Mouse (Mus musculus): Measurements from ENCODE around the gene Cd80.
"Not testable (repeated sequence)": the region's sequence is repeated elsewhere in the genome, so short reads cannot be mapped to it uniquely, and the experiment has no call there.

Cd80 gene

DNA sequence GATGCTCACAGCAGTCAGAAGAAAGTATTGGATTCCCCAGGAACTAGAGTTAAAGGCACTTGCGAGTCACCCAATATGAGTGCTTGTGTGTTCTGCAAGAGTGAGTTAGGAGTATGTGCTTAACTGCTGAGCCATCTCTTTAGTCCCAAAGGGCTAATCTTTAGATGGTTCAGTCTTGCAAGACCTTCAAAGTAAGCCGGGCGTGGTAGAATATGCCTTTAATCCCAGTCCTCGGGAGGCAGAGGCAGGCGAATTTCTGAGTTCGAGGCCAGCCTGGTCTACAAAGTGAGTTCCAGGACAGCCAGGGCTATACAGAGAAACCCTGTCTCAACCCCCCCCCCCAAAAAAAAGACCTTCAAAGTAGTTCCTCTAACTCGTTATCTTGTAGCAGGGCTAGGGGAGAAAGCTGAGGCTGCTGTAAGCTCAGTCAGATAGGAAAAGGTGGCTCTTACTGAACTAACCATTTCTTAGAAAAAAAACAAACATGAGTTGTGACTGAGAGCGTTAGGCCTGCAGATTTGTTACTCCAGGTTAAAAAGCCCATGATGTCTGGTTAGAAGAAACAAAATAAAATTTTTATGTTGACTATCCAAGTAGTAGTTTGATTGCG, 19.4 kb downstream of the Cd80 start:
- no peak for DNase-seq

DNA sequence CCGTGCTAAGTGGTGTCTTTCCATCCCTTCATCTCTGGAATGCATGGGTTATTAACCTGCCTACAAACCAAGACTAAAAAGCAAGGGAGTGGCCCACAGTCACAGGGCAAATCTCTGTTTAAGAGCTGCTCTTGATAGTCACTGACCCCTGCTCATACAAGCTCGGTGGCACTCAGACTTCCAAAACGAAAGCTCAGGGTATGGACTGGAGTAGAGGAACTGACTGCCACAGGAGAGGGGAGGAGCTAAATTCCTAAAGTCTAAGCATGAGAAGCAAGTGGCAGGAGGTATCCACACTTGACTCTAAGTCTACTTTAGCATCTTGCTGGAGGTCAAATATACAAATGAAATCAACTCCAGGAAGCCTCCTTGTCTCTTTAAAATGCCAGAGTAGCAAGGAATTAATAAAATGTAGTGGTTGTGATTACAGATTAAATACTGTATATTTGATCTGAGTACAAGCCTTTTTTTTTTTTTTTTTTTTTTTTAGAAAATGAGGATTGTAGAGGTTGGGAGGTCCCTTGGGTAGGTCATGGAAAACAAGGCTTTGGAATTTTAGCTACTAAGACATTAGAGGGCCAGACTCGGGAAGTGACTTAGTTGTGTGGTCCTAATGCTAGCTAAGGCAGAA, 20.4 kb downstream of the Cd80 start:
- DNase-seq = no peak

DNA sequence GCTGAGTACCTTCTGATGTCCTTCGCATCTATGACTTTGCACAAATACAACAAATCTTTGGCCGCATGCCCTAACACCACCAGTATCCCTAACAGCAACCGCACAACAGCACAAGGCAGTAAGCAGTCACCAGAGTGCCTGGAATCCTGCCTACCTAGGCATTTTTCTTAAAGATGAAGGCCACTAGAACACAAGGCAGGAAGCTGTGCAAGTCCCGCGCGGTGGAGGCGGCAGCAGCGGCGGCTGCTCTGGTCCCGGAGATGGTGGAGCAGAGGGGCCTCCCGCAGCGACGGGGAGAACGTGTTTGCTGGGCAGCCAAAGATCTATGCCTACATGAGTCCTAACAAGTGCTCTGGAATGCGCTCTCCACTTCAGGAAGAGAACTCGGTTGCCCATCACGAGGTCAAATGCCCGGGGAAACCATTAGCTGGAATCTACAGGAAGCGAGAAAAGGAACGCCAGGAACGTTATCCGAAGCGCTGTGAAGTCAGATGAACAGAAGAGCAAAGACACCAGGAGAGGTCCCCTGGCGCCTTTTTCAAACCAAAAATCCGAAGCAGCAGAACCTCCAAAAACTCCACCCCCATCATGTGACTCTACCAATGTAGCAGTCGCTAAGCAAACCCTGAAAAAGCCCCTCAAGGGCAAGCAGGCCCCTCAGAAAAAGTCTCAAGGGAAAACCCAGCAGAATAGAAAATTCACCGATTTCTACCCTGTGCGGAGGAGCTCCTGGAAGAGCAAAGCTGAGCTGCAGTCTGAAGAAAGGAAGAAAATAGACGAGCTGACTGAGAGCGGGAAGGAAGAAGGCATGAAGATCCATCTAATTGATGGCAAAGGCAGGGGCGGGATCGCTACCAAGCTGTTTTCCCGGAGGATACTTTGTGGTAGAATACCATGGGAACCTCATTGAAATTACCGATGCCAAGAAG, 21.2 kb downstream of the Cd80 start:
- DNase-seq = peak; percentile 41 to 58

DNA sequence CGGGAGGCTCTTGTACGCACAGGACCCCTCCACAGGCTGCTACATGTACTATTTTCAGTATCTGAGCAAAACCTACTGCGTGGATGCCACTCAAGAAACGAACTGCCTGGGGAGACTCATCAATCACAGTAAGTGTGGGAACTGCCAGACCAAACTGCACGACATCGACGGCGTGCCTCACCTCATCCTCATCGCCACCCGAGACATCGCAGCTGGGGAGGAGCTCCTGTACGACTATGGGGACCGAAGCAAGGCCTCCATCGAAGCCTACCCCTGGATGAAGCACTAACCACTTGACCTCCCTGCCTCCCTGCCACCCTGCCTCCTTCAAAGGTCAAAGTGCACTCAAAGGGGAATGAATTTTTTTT, 21.9 kb downstream of the Cd80 start:
- not testable (repeated sequence) for DNase-seq

DNA sequence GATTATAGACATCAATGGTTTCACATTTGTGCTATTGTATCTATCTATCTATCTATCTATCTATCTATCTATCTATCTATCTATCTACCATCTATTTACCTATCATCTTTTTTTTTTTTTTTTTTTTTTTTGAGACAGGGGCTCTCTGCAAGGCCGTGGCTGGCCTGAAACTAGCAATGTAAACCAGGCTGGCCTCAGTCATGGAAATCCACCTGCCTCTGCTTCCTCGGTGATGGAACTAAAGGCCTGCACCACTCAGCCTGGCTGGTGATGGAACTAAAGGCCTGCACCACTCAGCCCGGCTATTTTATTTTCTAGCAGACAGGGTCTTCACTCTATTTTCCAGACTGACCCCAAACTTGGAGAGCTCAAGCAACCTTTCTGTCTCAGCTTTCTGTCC, 22.9 kb downstream of the Cd80 start:
- no peak for DNase-seq

DNA sequence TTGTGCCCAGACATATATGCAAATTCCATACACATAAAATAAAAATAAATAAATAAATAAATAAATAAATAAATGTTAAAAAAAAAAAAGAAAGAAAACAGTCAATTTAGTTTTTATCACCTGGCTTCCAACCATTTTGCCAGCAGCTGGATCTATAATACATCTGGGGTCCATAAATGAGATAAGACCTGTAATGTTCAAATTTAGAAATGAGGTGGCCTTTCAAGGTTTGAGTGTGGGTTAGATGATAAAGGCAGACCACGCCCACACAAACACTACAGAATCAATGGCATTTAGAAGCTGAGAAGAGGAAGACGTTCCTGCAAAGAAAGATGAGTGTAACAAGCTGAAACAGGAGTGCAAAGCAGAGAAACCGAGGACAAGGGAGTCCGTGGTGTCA, 26.0 kb downstream of the Cd80 start:
- no peak for DNase-seq

DNA sequence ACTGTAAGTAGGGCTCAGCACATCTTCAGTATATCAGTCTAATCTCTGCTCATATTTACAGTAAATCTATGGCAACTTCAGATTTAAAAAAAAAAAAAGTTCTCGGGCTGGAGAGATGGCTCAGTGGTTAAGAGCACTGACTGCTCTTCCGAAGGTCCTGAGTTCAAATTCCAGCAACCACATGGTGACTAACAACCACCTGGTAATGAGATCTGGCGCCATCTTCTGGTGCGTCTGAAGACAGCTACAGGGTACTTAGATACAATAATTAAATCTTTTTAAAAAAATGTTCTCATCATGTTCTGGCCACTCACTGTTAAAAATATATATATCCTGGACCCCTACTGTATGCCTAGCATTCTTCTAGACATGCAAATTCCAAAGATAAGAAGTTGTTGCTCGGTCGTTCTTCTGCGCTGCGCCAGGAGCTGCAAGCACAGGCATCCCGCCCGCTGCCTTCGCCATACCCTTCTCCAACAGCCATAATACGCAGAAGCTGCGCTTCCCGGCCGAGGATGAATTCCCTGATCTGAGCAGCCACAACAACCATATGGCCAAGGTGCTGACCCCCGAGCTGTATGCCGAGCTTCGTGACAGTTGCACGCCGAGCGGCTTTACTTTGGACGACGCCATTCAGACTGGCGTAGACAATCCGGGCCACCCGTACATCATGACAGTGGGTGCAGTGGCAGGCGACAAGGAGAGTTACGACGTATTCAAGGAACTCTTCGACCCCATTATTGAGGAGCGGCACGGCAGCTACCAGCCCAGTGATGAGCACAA, 27.6 kb downstream of the Cd80 start:
- peak; percentile 26 to 35 for DNase-seq

DNA sequence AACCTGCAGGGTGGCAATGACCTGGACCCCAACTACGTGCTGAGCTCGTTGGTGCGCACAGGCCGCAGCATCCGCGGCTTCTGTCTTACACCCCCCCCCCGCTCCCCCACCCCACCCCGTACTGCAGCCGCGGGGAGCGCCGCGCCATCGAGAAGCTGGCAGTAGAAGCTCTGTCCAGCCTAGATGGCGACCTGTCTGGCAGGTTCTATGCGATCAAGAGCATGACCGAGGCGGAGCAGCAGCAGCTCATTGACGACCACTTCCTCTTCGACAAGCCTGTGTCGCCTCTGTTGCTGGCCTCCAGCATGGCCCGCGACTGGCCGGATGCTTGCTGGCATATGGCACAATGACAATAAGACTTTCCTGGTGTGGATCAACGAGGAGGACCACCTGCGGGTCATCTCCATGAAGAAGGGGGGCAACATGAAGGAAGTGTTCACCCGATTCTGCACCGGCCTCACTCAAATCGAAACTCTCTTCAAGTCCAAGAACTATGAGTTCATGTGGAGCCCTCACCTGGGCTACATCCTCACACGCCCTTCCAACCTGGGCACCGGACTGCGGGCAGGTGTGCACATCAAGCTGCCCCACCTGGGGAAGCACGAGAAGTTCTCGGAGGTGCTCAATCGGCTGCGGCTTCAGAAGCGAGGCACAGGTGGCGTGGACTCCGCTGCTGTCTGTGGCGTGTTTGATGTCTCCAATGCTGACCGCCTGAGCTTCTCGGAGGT, 28.4 kb downstream of the Cd80 start:
- no peak for DNase-seq

DNA sequence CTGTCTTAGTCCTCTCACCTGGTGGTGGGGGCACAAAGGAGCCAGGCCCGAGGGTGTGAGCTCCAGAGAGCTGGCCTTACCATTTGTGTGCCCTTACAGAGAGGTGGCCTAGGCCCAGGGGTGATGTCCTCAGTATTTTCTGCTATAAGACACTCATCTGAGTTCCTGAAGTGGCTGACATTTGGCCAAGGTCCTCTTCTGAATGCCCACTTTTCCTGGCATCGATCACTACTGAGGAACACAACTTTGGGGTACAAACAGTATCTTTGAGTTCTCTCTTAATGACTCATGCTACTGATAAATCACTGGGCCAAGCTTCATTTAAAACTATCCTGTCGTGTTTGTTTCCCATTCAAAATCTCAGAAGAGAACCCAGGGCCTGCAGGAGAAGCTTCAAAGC, 37.2 kb downstream of the Cd80 start:
- DNase-seq = no peak

DNA sequence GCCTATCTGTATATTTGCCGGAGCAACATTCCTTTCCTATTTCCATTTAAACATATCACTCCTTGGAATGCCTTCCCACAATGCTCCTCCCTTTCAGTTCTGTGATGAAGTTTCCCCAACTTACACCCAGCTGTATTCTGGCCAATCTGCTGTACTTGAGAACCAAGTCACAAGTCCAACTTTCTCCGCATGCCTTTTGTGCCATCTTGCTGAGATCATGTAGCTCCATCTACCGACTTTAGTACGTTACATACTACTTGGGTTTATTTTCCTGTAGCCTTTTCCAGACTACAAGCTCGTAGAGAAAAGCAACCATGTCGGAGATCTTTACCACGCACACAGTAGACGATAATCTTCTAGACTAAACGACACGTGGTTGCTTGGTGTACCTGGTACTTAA, 38.5 kb downstream of the Cd80 start:
- DNase-seq = no peak

DNA sequence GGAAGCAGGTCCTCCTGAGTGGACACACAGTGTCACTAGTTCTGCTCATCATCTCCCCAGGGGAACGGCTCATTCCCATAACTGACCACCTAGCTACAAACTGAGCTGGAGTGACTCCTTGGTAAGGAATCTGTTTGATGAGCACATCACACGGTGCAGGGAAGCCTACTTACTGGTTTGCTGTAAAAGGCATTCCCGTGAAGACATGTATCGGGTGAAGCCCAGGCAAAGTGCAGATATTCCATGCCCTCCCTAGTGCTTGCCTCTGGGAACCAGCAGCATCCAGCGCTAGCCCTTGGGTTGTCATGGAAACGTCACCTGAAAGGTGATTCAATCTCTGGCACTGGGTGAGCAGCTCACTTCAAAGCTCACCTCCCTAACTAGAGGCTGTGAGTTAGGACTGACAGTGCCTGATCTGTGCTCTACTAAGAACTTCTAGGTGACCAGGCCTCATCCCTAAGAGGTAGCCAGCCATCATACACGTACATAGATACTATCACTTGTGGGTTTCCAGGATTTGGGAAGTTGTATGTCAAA, 41.3 kb downstream of the Cd80 start:
- no peak for DNase-seq

DNA sequence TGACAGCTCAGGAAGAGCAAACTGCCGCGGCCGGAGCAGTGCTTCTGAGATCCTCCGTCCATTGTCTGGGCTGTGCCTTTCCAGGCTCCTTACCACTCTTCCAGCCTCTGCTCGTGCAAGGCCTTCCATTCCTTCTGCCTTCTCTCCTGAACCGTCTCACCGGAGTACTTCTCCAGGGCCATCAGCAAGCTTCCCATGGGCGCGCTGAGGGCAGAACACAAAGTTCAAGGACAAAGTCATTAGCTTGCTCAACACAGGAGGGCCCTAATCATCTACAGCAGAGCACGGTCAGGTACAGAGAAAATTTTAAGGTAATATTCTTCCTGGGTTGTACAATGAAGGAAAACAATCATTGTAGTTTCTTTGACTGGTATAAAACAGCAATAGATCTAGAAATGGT, 47.1 kb downstream of the Cd80 start:
- no peak for DNase-seq

DNA sequence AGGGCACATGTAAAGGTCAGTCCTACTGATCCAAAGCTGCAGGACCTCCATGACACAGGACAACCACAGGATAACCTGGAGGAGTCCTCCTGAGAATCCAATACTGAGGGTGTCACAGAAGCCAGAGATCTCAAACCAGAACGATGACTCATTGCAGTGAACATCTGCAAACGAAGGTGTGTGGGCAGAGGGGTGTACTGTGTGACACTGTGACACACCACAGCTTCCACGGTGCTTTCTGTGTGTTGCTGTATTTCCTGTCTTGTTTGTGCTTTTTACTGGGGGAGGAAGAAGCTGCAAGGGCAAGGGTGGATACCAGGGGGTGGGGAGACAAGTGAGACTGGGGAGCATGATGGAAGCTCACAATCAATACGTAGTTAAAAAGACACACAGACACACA, 48.2 kb downstream of the Cd80 start:
- DNase-seq = no peak

DNA sequence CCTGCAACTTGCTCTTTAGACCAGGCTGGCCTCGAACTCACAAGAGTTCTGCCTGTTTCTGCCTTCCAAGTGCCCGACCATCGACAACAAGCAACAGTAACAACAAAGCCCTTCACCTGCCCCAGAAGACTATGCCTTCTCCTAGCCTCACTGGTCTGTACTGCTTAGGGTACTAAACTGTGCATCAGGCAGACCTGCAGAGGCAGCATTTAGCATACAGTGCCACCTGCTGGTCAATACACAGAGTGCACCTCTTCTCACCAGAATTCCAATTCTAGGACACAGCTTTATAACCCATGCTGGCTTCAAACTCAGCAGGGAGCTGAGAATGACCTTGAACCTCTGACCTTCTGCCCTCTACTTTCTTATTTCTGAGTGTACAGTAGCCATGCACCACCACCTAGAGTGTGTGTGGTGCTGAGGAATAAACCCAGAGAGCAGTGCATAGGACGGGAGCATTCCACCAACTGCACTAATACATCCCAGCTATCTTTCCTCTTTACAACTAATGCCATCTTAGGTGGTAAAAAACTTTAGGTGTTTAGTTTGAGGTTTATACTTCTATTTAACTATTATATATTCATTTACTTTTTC, 50.8 kb downstream of the Cd80 start:
- peak; percentile 62 to 64 for DNase-seq

DNA sequence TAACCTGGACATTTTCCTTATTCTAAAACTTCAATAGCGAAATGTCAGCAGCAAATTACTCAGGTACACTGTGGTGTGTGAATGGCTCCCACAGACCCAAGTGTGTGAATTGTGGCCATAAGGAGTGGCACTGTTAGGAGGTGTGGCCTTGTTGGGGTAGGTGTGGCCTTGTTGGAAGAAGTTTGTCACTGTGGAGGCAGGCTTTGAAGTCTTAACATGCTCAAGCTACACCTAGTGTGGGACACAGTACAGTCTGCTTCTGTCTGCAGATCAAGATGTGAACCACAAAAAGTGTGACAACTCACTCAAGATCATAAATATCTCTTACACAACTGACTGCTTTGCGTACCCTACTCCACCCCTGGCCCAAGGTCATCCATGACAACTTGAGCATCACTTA, 55.5 kb downstream of the Cd80 start:
- no peak for DNase-seq

DNA sequence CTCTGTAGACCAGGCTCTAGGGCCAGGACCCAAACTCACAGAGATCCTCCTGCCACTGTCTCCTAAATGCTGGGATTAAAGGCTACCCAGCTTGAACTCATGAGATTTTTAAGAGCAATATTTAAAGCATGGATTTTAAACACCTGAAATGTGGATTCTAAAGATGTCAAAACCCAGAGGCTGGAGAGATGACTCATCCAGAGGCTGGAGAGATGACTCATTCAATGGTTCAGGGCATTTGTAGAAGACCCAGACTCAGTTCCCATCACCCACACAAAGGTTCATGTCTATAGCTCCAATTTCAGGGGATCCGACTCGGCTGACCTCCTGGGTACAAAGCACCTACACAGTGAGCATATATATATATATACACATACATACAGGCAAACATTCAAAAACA, 63.8 kb downstream of the Cd80 start:
- no peak for DNase-seq

DNA sequence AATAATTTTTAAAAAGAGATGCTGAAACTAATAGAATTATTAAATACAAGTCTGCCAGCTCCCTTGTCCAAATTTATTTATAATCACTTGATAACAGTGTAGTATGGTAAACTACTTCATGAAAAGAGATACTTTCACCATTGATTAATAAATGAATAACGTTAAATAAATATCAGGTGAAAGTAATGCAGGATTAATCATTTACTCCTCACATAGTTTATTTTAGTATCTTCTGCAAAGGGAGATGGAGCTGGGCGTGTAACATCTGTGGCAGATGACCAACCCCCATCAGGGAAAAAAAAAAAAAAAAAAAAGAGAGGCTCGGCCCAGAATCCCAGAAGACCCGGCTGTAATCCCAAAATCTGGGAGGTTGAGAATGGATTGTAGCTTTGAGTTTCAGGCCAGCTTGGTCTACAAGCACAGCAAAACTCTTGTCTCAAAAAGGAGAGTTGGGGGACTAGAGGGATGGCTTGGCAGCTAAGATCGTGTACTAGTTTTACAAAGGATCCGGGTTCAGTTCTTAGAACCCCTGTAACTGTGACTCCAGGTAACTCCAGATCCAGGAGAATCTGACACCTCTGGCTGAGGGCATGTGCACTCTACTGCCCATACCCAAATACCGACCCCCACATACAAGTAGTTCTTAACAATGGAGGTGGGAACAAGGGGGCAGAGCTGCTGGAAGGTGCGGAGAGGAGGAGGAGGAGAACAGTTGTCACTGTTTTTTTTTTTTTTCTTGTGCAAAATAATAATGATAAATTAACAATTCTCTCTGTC, 66.0 kb downstream of the Cd80 start:
- DNase-seq = no peak

DNA sequence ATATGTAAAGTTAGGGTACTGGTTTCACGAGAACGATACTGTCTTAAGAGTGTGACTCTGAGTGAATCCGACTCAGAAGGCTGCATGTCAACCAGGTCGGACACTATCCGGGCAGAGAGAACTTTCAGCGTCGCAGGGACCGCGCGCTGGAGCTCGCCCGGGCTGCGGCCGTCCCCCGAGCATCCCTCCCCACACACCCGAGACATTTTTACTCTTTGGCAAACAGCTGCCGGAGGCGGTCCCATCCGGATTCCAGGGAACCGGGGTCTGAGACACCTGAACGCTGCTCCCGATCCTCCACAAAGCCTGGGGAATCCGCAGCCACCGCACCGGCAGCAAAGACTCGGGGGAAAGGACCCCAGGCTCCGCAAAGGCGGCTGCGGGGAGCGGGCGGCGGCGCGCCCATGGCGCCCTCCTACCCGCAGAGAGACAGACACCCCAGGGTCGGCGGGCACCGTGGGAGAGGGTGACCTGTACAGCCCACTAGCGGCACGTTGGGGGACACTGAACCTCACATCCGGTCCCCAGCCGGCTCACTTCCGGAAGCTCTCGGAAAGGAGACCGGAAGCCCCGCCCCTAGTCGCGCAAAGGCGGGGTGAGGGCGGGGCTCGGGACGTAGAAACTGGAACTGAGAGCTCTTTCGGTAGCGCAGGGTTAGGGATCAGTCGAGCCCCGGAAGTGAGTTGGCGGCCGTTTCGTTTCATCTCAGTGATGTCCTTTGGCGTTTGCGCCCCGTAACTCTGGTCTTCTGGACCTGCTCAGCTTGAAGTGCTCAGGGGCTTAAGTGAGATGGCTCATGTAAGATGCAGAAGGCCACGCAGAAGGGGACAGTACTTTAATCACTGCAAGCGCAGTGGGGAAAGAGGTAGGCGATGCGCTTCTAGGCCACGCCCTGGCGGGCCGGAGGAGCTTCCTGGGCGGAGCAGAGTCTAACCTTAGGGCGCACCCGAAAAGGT, 67.0 kb downstream of the Cd80 start, which contains the start of gene Timmdc1:
Timmdc1 (minus strand) TSS at position 535 of the 956 bp plus-strand sequence.
- DNase-seq = peak; percentile 96 to 98

DNA sequence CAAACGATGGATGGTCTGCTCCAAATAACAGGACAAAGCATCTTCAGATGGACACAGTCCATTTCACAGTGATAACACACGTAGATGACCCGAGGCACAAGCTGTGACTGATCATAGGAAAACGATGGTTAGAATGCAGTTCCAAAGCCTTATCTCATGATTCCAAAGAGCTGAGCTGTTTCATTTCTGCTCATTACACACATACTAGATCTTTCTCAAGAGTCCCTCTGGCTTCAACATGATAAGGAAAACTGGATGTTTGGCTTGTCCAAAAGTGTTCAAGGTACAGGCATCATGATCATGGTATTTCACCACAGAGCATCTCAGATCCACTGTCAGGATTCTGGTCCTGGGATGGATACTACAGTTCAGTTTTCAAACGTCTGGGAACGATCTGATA, 70.9 kb downstream of the Cd80 start:
- no peak for DNase-seq

Data from cerebellum, adult 18-20 months (tissue).